Mouse (Mus musculus) lung, embryonic 14.5 days (tissue): ENCODE measurements around the gene Fam83f. TPM values are rescaled to one million over a fixed set of nuclear protein-coding genes. Genes with fewer than 3 reads are reported as not detected.

ENCODE experiments used
- ATAC-seq: fragments of 200-750 bp; cut with Nextera tagmentation; 2 replicates; pipeline ENCODE4 v1.8.0; 2017; ENCODE audit warnings: mild to moderate bottlenecking, moderate TSS enrichment, moderate library complexity; ENCODE audit not compliant: insufficient read depth
- DNase-seq: peaks from one replicate; pipeline ENCODE4 v3.0.0-alpha.2; 2015
- H3K27ac ChIP-seq: fragments of 300-500 bp; sonication (generic); 2 replicates; pipeline ENCODE4 v1.5.1; 2014; ENCODE audit warnings: low read depth, mild to moderate bottlenecking, moderate library complexity
- H3K27me3 ChIP-seq: fragments of 300-500 bp; sonication (generic); 2 replicates; pipeline ENCODE4 v1.6.1; 2014; ENCODE audit warnings: low read length, control low read depth; ENCODE audit not compliant: insufficient read depth
- H3K36me3 ChIP-seq: fragments of 300-500 bp; sonication (generic); 2 replicates; pipeline ENCODE4 v1.6.1; 2014; ENCODE audit warnings: control low read depth; ENCODE audit not compliant: insufficient read depth
- H3K4me1 ChIP-seq: fragments of 300-500 bp; sonication (generic); 2 replicates; pipeline ENCODE4 v1.6.1; 2014; ENCODE audit warnings: antibody characterized with exemption, control low read depth; ENCODE audit not compliant: insufficient read depth
- H3K4me2 ChIP-seq: fragments of 300-500 bp; sonication (generic); 2 replicates; pipeline ENCODE4 v1.6.1; 2014; ENCODE audit warnings: mild to moderate bottlenecking
- H3K4me3 ChIP-seq: fragments of 300-500 bp; sonication (generic); 2 replicates; pipeline ENCODE4 v1.5.1; 2014; ENCODE audit warnings: low read depth, low read length
- H3K9ac ChIP-seq: fragments of 300-500 bp; sonication (generic); 2 replicates; pipeline ENCODE4 v1.6.1; 2014
- H3K9me3 ChIP-seq: fragments of 300-500 bp; sonication (generic); 2 replicates; pipeline ENCODE4 v1.6.1; 2016; ENCODE audit warnings: low read depth, low read length, control low read depth
- CTCF ChIP-seq: IDR thresholded peaks from 2 replicates; pipeline ENCODE4 v1.5.1; 2016; ENCODE audit warnings: antibody characterized with exemption, low read depth
- WGBS: fragments of 180-500 bp; shearing (Covaris S2); extraction: QIAGEN DNeasy Blood & Tissue Kit; methylation state at CpG from one replicate; pipeline ENCODE4 v1.1.7; 2014; 5-methylcytosine and 5-hydroxymethylcytosine counted together
- polyA plus RNA-seq: library from polyadenylated mRNA; unstranded; fragments of >200 nt; fragmentation: Nextera tagmentation; extraction: Ambion mirVana; gene quantifications from 2 replicates; pipeline ENCODE4 v1.2.1, GENCODE M21; 2014

Gene Fam83f
- polyA plus RNA-seq, 1 experiment from 2014 or later = 0.76 TPM

DNA sequence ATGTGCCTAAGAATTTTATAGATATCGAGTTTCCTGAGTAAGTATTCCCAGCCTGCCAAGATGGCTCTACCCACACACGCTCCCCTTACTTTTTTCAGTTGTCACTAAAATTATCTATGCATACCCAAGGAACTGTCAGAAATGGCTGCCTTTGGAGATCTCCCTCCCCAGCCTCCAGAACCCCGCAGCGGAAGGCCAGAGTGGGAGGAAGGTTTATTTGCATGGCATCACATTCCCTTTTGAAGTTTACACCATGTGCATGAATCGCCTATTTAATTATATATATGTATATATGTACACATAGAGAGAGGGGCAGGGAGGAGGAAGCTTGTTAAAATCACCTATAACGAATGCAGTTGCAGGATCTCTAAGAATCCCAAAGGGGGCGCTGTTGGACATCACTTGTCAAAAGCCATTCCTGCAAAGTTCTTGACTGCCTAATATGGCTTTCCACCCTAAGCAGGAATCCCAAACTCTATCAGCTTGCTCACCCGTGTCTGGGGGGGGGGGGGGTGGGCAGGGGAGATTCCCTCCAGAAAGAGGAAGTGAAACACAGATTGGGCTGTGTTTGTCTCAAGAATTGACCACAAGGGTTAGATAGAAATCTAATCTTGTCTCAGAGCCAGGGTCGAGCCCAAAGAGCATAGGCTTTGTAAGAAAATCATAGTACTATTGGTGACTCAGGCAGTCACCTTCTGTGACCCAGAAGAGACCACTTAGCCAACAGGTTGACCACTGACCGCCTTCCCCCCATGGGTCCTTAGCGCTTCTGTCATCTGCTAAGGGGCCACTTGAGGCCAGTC is 37.1 kb upstream of the Fam83f start:
- Histone ChIP-seq H3K4me1 (no peaks in the 10 kb centered on the region), H3K36me3 (no peaks in the 10 kb centered on the region), H3K27me3 (no peaks in the 10 kb centered on the region), H3K27ac (no peak overlapping the region), H3K9me3 (no peaks in the 10 kb centered on the region), H3K4me3 (no peak overlapping the region), H3K4me2 (no peak overlapping the region), H3K9ac (no peak overlapping the region)
- 43% methylated on average over 11 of the region's 11 CpGs for WGBS
- TF ChIP-seq CTCF = peak; percentile 56
- DNase-seq (peak; percentile 83), ATAC-seq (no peak)

DNA sequence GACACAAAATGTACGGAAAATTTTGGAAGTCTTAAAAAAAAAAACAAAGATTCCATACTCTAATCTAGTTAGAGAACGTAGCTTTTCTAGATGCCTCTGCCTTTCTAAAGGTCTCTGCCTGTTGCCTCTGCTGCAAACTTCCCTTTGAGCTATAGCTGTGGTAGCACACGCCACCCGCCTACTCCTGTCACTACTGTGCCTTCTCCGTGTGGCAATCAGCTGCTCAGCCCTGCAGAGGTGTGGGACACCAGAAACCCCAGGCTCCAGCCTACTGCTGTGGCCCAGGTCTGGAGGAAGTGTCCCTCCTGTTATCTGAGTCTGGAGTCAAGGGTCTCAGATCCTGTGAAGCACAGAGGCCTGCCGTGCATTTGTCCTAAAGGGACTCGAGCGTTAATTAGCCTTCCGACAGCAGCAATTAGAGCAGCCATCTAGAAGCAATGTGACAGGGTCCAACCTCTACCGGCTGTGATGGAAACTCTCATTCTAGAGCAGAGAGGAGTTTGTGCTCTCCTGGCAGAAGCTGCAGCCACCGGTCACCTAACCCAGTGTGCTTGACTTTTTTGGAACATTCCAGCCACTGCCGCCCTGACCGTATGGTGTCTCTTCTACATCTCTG is 34.8 kb upstream of the Fam83f start:
- H3K27me3 ChIP-seq = no peaks in the 10 kb centered on the region
- no peak for DNase-seq
- TF ChIP-seq CTCF = no peak
- no peak for ATAC-seq
- H3K4me2 ChIP-seq = no peak overlapping the region
- WGBS = 58% methylated on average over 13 of the region's 13 CpGs
- no peaks in the 10 kb centered on the region for H3K4me1 ChIP-seq
- no peak overlapping the region for H3K9ac ChIP-seq
- no peaks in the 10 kb centered on the region for H3K9me3 ChIP-seq
- H3K36me3 ChIP-seq = no peaks in the 10 kb centered on the region
- no peak overlapping the region for H3K4me3 ChIP-seq
- H3K27ac ChIP-seq = no peak overlapping the region

DNA sequence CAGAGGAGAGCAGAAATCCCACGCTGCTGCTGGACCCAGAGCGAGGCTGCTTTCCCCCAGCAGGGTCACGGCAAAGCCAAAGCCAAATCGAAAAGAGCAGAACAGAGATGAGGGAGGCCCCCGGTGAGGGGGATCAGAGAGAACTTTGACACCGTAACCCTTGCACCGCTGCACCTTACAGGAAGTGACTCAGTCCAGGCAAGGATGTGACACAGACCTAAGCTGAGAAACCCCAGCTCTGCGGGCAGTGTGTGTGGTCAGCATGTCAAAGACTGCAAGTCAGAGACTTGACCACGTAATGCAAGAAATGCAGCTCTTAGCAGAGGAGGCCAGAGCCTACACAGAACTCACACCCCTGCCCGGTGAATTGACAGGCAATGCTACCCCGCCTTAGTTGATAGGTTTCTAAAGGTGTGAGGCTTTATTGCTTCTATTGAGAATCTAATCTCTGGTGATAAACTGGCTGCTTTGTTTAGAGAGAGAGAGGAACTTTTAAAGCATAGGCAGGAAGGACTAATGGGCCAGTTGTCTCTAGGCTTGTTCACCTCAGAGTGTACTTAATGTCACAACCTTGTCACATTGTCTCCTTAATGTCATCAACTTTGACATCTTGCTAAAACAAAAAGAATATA is 32.5 kb upstream of the Fam83f start:
- no peaks in the 10 kb centered on the region for H3K27me3 ChIP-seq
- 31% methylated on average over 11 of the region's 11 CpGs for WGBS
- no peak for TF ChIP-seq CTCF
- H3K4me3 ChIP-seq = no peak overlapping the region
- H3K4me2 ChIP-seq = no peak overlapping the region
- DNase-seq (no peak), ATAC-seq (no peak)
- H3K27ac ChIP-seq = no peak overlapping the region
- no peaks in the 10 kb centered on the region for H3K9me3 ChIP-seq
- no peaks in the 10 kb centered on the region for H3K4me1 ChIP-seq
- no peaks in the 10 kb centered on the region for H3K36me3 ChIP-seq
- no peak overlapping the region for H3K9ac ChIP-seq

DNA sequence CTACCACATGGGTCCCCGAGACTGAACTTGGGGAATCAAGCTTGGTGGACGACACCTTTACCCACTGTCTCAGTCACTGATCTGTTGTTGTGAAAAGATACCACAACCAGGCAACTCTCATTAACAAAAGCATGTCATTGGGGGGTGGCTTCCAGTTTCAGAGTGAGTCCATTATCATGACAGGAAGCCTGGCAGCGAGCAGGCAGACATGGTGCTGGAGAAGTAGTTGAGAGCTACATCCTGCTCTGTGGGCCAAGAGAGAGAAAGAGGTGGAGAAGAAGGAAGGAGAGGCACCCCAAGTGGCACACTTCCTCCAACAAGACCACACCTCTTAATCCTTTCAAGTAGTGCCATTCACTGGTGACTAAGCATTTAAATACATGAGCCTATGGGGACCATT is 31.8 kb upstream of the Fam83f start:
- no peaks in the 10 kb centered on the region for H3K4me1 ChIP-seq
- no peak overlapping the region for H3K9ac ChIP-seq
- H3K27ac ChIP-seq = no peak overlapping the region
- H3K27me3 ChIP-seq = no peaks in the 10 kb centered on the region
- no peaks in the 10 kb centered on the region for H3K36me3 ChIP-seq
- no peaks in the 10 kb centered on the region for H3K9me3 ChIP-seq
- no peak for DNase-seq
- no peak for ATAC-seq
- H3K4me3 ChIP-seq = no peak overlapping the region
- no peak overlapping the region for H3K4me2 ChIP-seq
- no peak for TF ChIP-seq CTCF
- WGBS = 77% methylated on average over 3 of the region's 3 CpGs

DNA sequence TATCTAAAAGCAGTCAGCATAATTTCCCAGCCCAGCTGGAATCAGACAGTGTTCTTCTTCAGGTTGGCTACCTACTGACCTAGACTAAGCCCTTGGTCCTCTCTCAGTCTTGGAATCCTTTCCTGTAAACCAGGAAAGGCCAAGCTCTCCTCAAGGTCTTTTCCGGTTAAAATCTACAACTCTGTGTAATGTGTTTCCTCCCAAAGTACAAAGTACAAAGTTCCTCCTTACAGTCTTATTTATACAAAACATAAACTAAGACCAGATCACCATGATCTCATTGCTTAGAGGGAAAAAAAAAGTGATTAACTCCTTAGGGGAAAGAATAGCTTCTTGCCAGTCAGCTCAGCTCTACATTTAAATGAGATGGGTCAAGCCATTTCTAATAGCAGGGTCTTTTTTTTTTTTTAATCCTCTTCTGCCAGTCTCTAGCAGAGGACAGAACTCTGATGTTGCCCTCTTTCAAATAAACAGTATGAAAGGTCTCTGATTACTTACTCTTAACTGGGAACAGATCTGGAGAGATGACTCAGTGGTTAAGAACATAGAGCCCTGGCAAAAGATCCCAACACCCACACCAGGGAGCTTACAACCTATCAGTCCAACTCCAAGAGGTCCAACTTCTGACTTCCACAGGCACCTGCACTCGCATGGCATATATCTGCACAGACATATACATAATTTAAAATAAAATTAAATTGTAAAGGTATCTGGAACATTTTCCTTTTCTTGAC is 29.8 kb upstream of the Fam83f start:
- WGBS = 63% methylated on average over 2 of the region's 2 CpGs
- no peak for TF ChIP-seq CTCF
- Histone ChIP-seq H3K4me1 (no peaks in the 10 kb centered on the region), H3K4me2 (no peak overlapping the region), H3K27me3 (no peaks in the 10 kb centered on the region), H3K9ac (no peak overlapping the region), H3K9me3 (no peaks in the 10 kb centered on the region), H3K27ac (no peak overlapping the region), H3K36me3 (no peaks in the 10 kb centered on the region), H3K4me3 (no peak overlapping the region)
- ATAC-seq = no peak
- peak; percentile 31 for DNase-seq

DNA sequence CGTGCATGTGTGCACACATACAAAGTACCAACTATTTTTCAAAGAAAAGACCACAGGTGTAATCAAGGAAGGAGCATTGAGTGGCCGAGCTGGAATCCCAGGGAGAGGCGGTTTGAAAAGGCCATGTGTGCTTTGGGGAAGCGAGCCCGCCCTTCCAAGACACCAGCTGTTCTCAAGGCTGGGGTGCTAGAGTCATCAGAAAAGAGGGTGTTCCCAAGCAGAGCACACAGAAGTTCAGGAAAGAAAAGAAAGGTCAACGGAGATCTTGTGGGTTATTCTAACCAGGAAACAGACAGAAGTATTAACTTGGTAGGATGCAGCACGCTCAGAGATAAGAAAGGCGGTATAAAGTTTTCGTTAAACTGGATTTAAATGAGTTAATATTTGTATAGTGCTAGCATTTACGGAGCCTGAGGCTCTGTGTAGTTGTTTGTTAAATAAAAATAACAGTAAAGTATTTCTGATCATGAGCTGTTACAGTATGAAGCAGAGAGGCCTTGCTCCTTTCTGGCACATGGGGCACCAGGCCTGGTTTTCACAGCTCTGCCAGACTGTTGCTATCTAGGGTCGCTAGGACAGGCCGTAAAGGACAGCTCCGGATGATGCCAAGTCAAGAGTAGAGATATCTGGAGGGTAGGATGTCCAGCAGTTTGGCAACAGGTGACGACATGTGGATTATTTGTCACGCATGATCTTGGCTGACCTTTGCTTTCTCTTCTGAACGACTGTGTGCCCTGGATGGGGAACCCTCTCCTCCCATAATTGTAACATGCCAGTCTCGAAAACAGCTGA is 26.4 kb upstream of the Fam83f start:
- Histone ChIP-seq H3K27ac (no peak overlapping the region), H3K4me1 (no peaks in the 10 kb centered on the region), H3K27me3 (no peaks in the 10 kb centered on the region), H3K4me2 (no peak overlapping the region), H3K9ac (no peak overlapping the region), H3K36me3 (no peaks in the 10 kb centered on the region), H3K9me3 (no peaks in the 10 kb centered on the region), H3K4me3 (no peak overlapping the region)
- no peak for TF ChIP-seq CTCF
- DNase-seq (no peak), ATAC-seq (no peak)
- WGBS = 70% methylated on average over 17 of the region's 17 CpGs
